Mouse (Mus musculus) liver, embryonic 14 days (tissue): Measurements from ENCODE around the gene Dnaaf5. TPM values are rescaled to one million over a fixed set of nuclear protein-coding genes. Genes with fewer than 3 reads are reported as not detected.

ENCODE experiments used
- polyA plus RNA-seq: library from polyadenylated mRNA; depleted of rRNA; stranded (reverse); fragments of >200 nt; gene quantifications from 2 replicates; pipeline ENCODE4 v1.2.3, GENCODE M21; 2012; rRNA removed

Gene Dnaaf5
- 5.3 and 6.4 TPM in 2 replicates for polyA plus RNA-seq

GRCm38 (mm10) chr5:139149681-139150602, at the start of gene Dnaaf5, which contains the start of gene Prkar1b:
Gene Dnaaf5 (plus strand): TSS chr5:139150223.
Gene Prkar1b (minus strand): TSS chr5:139150001.

GRCm38 (mm10) chr5:139199995-139200769, 50.2 kb downstream of the Dnaaf5 start, which contains the start of gene Sun1:
Gene Sun1 (plus strand): TSS chr5:139200637.

Other genes with a start within 250 kb of the Dnaaf5 start
- gene Pdgfa, start 152.9 kb upstream of the Dnaaf5 start, polyA plus RNA-seq, result 0.38 and 0.57 TPM in 2 replicates
- gene Prkar1b, start 222 bp upstream of the Dnaaf5 start, polyA plus RNA-seq, result 0.62 and 0.63 TPM in 2 replicates
- gene Sun1, start 50.4 kb downstream of the Dnaaf5 start, polyA plus RNA-seq, result 16.0 and 18.4 TPM in 2 replicates
- 54.0 and 62.4 TPM in 2 replicates for gene Get4, start 102.1 kb downstream of the Dnaaf5 start, polyA plus RNA-seq
- 2.7 and 4.0 TPM in 2 replicates for gene Adap1, start 175.4 kb downstream of the Dnaaf5 start, polyA plus RNA-seq
- gene Cox19, start 201.2 kb downstream of the Dnaaf5 start, polyA plus RNA-seq, result 20.6 and 26.3 TPM in 2 replicates
- gene Cyp2w1, start 202.4 kb downstream of the Dnaaf5 start, polyA plus RNA-seq, result 0.10 TPM in 1 of 2 replicates, not detected in the other
- gene Gpr146, start 227.5 kb downstream of the Dnaaf5 start, polyA plus RNA-seq, result 12.0 and 14.9 TPM in 2 replicates